Comparison of ENCODE assay signal across 7 mouse cellular contexts in the genomic region with DNA sequence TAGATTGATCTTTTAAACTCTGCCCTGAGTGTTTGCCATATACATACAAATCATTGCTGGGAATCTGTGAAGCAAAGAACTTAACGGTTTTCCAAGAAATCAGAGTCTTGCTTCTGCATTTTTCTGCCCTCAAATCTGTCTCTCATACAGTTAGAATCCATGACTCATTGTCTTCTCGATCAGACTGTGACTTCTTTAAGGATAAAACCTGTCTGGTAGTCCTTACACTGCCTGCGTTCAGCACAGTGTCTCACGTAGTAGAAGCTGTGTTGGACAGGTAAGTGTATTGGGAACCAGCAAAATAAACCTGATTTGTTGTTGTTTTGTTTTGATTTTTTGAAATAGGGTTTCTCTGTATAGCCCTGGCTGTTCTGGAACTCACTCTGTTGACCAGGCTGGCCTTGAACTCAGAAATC. TPM values are rescaled to one million over a fixed set of nuclear protein-coding genes. Genes with fewer than 3 reads are reported as not detected.
A peak's percentile ranks its signal among the peaks of the same experiment; 100 is the strongest.
DNase-seq lines count a peak whose midpoint lies in the region; ATAC-seq and TF ChIP-seq lines count a peak whose summit lies in the region.

No protein-coding gene starts in this region.

- peak overlapping the region; percentile 87 for H3K27ac ChIP-seq in lung, postnatal 0 days (ENCODE audit: low read length)
- H3K27ac ChIP-seq in embryonic facial prominence, embryonic 15.5 days (replicated peaks), result peak overlapping the region; percentile 93; the same call in 1 of the 2 replicates
- 0 out of 2 replicates have a peak overlapping the region, but pooled peaks have one; percentile 46 for H3K27ac ChIP-seq in neural tube, embryonic 12.5 days

- no peaks in the 10 kb centered on the region for H3K36me3 ChIP-seq in lung, postnatal 0 days (ENCODE audit: insufficient read depth, low read length)
- H3K36me3 ChIP-seq in embryonic facial prominence, embryonic 15.5 days, result peaks cover 11% of the 10 kb centered on the region; the same call in 1 of the 2 replicates
- H3K36me3 ChIP-seq in neural tube, embryonic 12.5 days, result peaks cover 6% of the 10 kb centered on the region; the same call in 1 of the 2 replicates

- peak overlapping the region; percentile 94 for H3K9ac ChIP-seq in lung, postnatal 0 days (replicated peaks; ENCODE audit: low read depth)
- H3K9ac ChIP-seq in embryonic facial prominence, embryonic 15.5 days, result peak overlapping the region; percentile 76
- H3K9ac ChIP-seq in neural tube, embryonic 12.5 days, result peak overlapping the region; percentile 87

- no peak for ATAC-seq in lung, postnatal 0 days
- no peak for ATAC-seq in embryonic facial prominence, embryonic 15.5 days (ENCODE audit: insufficient number of reproducible peaks, low FRiP score, low TSS enrichment, low read depth)
- peak; percentile 1 for ATAC-seq in inflammation-experienced regulatory T-cells, adult 6 months
- peak; percentile 10; the same call in 1 of the 2 replicates for ATAC-seq in neural tube, embryonic 12.5 days (ENCODE audit: low FRiP score, low read depth)

- H3K27me3 ChIP-seq in lung, postnatal 0 days (replicated peaks; ENCODE audit: insufficient read depth, low read length), result no peaks in the 10 kb centered on the region
- H3K27me3 ChIP-seq in embryonic facial prominence, embryonic 15.5 days, result no peaks in the 10 kb centered on the region
- no peaks in the 10 kb centered on the region for H3K27me3 ChIP-seq in neural tube, embryonic 12.5 days (replicated peaks)

- no peaks in the 10 kb centered on the region for H3K9me3 ChIP-seq in lung, postnatal 0 days (ENCODE audit: low read length)
- H3K9me3 ChIP-seq in embryonic facial prominence, embryonic 15.5 days (replicated peaks), result no peaks in the 10 kb centered on the region
- H3K9me3 ChIP-seq in neural tube, embryonic 12.5 days, result no peaks in the 10 kb centered on the region

- peak overlapping the region; percentile 92 for H3K4me3 ChIP-seq in lung, postnatal 0 days (ENCODE audit: low read depth, low read length)
- peak overlapping the region; percentile 98 for H3K4me3 ChIP-seq in embryonic facial prominence, embryonic 15.5 days (replicated peaks)
- H3K4me3 ChIP-seq in neural tube, embryonic 12.5 days, result peak overlapping the region; percentile 78

- no peak for TF ChIP-seq CTCF in lung, postnatal 0 days (IDR thresholded peaks at IDR 0.05)

- no peak for TF ChIP-seq EP300 in lung, postnatal 0 days (IDR thresholded peaks at IDR 0.05)

- DNase-seq in lung, postnatal 0 days (ENCODE audit: low spot score), result no peak
- DNase-seq in lung, postnatal 36 days, result no peak
- no peak for DNase-seq in frontal cortex, postnatal 25 days (ENCODE audit: low spot score in 2 of 2)
- DNase-seq in right cerebral cortex, adult 2 months (ENCODE audit: low spot score in 2 of 2), result no peak

- H3K4me1 ChIP-seq in lung, postnatal 0 days (ENCODE audit: insufficient read depth, low read depth, low read length), result peaks cover 12% of the 10 kb centered on the region; the same call in 1 of the 2 replicates
- H3K4me1 ChIP-seq in embryonic facial prominence, embryonic 15.5 days, result peaks cover 15% of the 10 kb centered on the region
- H3K4me1 ChIP-seq in neural tube, embryonic 12.5 days, result peaks cover 12% of the 10 kb centered on the region

- WGBS in lung, postnatal 0 days, result 41% methylated on average over 4 of the region's 4 CpGs
- 42% methylated on average over 4 of the region's 4 CpGs for WGBS in embryonic facial prominence, embryonic 15.5 days
- 50% methylated on average over 4 of the region's 4 CpGs for WGBS in neural tube, embryonic 12.5 days

- H3K4me2 ChIP-seq in lung, postnatal 0 days (replicated peaks; ENCODE audit: low read depth, low read length), result peak overlapping the region; percentile 70
- peak overlapping the region; percentile 64 for H3K4me2 ChIP-seq in embryonic facial prominence, embryonic 15.5 days (replicated peaks)
- H3K4me2 ChIP-seq in neural tube, embryonic 12.5 days (replicated peaks), result peak overlapping the region; percentile 73

RNA-seq across cellular contexts. Expression of a gene that starts 0.6 kb away (rescaled TPM):
- 25.5 and 28.9 TPM in 2 replicates for polyA plus RNA-seq in lung, postnatal 0 days (2015; fragmentation: Nextera tagmentation; extraction: Ambion mirVana)
- polyA plus RNA-seq in embryonic facial prominence, embryonic 15.5 days (2015; fragmentation: Nextera tagmentation; extraction: Ambion mirVana), result 25.5 and 28.6 TPM in 2 replicates
- polyA plus RNA-seq in inflammation-experienced regulatory T-cells, adult 6 months (2017; shearing (Covaris generic)), result 100 to 1,000 TPM in 1 of 3 experiments, 10 to 100 TPM in 2; 69.5 to 109 (median 97.4) TPM
- polyA plus RNA-seq in neural tube, embryonic 12.5 days (2016; fragmentation: Nextera tagmentation; extraction: Ambion mirVana), result 30.1 and 33.0 TPM in 2 replicates

RNA-seq across cellular contexts. Expression of a gene that starts 50.9 kb away (rescaled TPM):
- 0.13 TPM in 1 of 2 replicates, not detected in the other for polyA plus RNA-seq in lung, postnatal 0 days (2015; fragmentation: Nextera tagmentation; extraction: Ambion mirVana)
- polyA plus RNA-seq in embryonic facial prominence, embryonic 15.5 days (2015; fragmentation: Nextera tagmentation; extraction: Ambion mirVana), result not detected in 2 replicates
- polyA plus RNA-seq in inflammation-experienced regulatory T-cells, adult 6 months (2017; shearing (Covaris generic)), result under 1 TPM; 0.40 to 0.75 (median 0.57) TPM
- 0.18 TPM in 1 of 2 replicates, not detected in the other for polyA plus RNA-seq in neural tube, embryonic 12.5 days (2016; fragmentation: Nextera tagmentation; extraction: Ambion mirVana)

Comparison
In these comparisons a context has a peak if more than half of its experiments do, and no peak if none do; other contexts are left out.
1. ATAC-seq: peak in inflammation-experienced regulatory T-cells, adult 6 months (single experiment) and neural tube, embryonic 12.5 days (single experiment); none in lung, postnatal 0 days (single experiment) and embryonic facial prominence, embryonic 15.5 days (single experiment).
2. Peak in every context shown above with its lines, with median percentiles within 50 percentile points of each other: H3K27ac ChIP-seq, H3K4me2 ChIP-seq, H3K4me3 ChIP-seq and H3K9ac ChIP-seq.